10 mouse cellular contexts compared by ENCODE assay signal in genomic region chr5:105557777-105558240, GRCm38 (mm10). TPM values are rescaled to one million over a fixed set of nuclear protein-coding genes. Genes with fewer than 3 reads are reported as not detected.
DNase-seq lines count a peak whose midpoint lies in the region.
"Had no signal": no experiment of that assay in that cellular context is flagged by ENCODE, and none has a peak within 500 bp of the region (broad histone marks: within the 10 kb centered on the region; RNA-seq: fewer than 3 reads in every experiment).

No protein-coding gene starts in this region.

- intact Hi-C loops in left cerebral cortex, postnatal 14 days (cut with DNase I), result no loop called here
- intact Hi-C loops in gastrocnemius, postnatal 36 days (cut with DNase I), result no loop called here

- peak; percentile 42 to 51 for DNase-seq in left cerebral cortex, postnatal 14 days (ENCODE audit: low spot score in 2 of 2)
- DNase-seq in left cerebral cortex, adult 8-10 months (ENCODE audit: low spot score in 2 of 2), result no peak
- peak; percentile 42 to 46 for DNase-seq in adrenal gland, postnatal 36 days
- peak; percentile 3 for DNase-seq in layer of hippocampus, adult 9-10 months (ENCODE audit: low spot score)
- peak; percentile 62 to 76 for DNase-seq in right cerebral cortex, postnatal 10 days (ENCODE audit: low spot score in 2 of 2)
- no peak for DNase-seq in gastrocnemius, postnatal 36 days
- DNase-seq in thymus, adult 18-20 months, result no peak
- no peak for DNase-seq in thymus, postnatal 36 days
- DNase-seq: cerebellum, adult 9-11 months; gastrocnemius, adult 2 months had no signal

RNA-seq across cellular contexts. Expression of gene Lrrc8c, which starts 38.6 kb away (rescaled TPM):
- 10 to 100 TPM; 28.2 to 36.4 TPM for total RNA-seq in left cerebral cortex, postnatal 14 days (2021)
- 10 to 100 TPM; 25.5 to 29.1 (median 26.6) TPM for total RNA-seq in left cerebral cortex, adult 8-10 months (2022)
- 10 to 100 TPM; 23.9 to 26.6 TPM for total RNA-seq in adrenal gland, postnatal 36 days (2021)
- total RNA-seq in gastrocnemius, postnatal 36 days (2021), result 10 to 100 TPM in 1 of 2 experiments, 1 to 10 TPM in 1; 8.3 to 11.0 TPM

Comparison
In these comparisons a context has a peak if more than half of its experiments do, and no peak if none do; other contexts are left out.
1. DNase-seq: peak in left cerebral cortex, postnatal 14 days (2 of 2), adrenal gland, postnatal 36 days (2 of 2), layer of hippocampus, adult 9-10 months (single experiment) and right cerebral cortex, postnatal 10 days (2 of 2); none in left cerebral cortex, adult 8-10 months (0 of 2), gastrocnemius, postnatal 36 days (0 of 2), thymus, adult 18-20 months (0 of 2) and thymus, postnatal 36 days (0 of 2).